Mouse (Mus musculus) urinary bladder, postnatal 25 days (tissue): Measurements from ENCODE around the gene Slc22a23.

ENCODE experiments used
- DNase-seq: peaks from one replicate; pipeline ENCODE4 v3.0.0; 2022; ENCODE audit warnings: low spot score

Gene Slc22a23

DNA sequence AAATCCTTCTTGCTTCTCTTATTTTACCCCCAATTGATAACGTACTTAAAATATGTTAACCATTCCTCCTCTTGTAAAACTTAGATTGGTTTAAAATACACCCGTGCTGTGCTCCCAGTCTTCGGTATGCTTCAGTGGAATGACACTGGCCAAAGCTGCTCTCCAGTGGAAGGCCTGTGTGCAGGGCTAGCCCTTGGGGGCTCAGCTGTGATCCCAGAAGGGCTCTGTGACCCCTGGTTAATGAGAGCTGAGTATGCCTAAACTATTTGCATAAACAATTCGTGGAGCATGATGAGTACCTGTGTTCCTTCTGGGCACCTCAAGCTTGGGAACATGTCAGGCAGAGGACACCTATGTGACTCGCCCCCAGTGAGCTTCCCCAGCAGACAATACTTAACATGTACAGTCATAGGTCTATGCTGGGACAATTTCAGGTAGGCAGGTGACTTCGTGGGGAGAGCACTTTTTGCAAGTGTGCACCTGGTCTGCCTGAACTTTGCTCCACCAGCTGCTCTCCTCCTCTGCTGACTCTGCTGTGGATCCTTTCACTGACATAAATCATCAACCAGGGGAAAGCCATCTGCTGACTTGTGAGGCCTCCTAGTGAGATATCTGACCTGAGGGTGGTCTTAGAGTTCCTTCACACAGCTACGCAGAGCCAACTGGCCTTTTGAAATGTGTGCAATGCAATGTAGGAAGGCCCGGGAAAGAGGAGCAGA lies 77.9 kb downstream of the Slc22a23 start:
- DNase-seq: no peak

DNA sequence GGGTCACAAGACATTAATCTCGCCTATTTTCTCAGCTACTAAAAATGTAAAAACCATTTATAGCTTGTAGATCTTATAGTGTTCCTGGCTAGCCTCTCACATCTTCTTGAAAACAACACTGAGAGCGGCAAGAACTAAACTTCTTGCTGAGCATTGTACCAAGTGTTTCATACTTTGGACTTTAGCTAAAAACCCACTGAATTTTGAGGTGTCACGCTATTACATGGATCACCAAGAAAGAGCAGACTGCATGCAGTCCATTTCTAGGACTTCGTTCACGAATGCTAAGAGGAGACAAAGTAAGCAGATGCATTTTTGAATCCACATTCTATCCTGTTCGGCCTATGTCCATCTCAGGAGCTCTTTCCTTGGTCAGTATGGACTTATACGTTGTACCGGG lies 78.9 kb downstream of the Slc22a23 start:
- no peak for DNase-seq

DNA sequence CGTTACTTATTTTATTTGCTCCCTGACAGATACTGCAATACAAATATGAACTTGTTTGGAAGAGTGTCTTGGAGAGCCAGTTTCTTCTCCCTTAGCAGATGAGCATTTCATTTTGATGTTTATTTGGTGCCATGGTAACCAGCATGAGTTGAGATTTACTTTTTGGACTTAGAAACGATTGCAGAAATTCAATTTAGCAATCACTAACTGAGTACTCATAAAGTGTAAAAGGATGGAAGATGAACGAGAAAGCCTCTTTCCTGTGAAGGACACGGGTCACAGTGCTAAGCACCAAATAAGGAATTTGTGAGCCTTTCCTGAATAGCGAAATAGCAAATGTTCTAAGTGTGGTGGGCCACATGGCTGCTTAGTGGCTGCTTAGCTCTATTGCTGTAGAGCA lies 79.4 kb downstream of the Slc22a23 start:
- no peak for DNase-seq

DNA sequence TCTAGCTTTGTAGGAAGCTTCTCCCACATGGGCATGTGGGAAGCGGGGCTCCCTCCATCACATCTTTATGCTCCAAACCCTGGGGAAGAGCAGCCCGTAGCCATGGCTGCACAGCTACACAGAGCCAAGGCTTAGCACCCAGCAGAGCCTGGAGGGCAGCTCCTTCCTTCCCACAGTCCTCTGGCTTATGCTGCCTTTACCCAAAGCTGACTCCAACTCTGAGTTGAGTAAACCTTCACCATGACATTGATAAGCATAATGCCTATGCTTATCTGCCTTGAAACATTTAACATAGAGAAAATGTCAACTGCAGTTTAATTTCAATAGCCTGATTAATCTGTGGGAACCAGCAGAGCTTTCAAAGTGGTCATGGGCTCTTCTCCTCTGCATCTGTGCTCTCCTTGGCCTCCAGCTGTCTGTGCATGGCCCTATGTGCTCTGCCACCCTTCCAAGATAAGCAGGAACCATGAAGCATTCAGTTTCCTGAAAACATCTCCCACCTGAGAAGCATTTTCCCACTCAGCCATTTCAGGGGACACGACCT lies 79.9 kb downstream of the Slc22a23 start:
- no peak for DNase-seq

DNA sequence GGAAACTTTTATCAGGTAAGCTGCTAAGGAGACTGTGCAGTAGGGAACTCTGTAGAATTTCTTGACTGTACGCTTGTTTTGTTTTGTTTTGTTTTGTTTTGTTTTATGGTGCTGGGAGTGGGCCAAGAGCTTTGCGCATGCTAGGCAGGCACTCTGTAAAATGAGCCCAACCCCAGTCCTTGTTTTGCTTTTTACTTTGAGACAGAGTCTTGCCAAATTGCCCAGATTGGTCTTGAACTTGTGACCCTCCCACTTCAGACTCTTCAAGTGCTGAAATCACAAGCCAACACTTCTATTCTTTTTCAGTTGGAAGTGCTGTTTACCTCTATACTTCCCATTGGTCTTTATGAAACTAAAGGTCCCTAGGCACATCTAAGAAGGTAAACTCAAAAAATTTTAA lies 80.5 kb downstream of the Slc22a23 start:
- no peak for DNase-seq

DNA sequence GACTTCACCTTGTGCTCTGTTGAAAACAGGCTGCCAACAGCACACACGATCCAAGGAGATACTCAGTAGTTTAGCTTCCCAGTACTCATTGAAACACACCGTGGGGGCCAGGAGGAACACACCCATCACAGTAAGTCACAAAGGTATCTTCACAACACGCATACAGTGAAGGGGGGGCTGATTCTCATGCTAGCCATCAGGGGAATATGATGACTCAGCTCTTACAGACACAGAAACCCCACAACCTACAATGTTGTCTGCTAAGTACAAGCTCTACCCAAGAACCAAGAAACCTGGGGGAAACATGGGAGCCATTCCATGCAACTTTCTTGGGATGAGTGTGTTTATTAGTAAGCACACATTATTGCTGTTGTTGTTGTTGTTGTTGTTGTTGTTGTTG lies 86.2 kb downstream of the Slc22a23 start:
- no peak for DNase-seq

DNA sequence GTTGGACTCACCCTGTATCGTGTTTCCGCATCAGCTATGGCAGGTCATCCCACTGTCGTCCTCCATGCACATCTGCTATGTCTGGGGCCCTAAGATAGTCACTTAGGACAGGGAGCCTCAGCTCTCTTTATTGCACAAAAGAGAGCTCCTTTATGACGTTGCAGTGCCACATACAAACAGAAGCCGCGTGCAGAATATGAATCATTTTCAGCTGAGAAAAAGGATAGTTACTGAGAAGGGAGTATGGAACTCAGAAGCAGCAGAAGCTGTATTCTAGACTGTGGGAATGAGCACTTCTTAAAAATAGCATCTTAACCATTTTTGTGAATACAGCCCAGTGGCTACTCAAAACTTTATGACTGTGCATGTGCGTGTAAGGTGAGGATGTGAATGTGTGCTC lies 87.8 kb downstream of the Slc22a23 start:
- DNase-seq: no peak

DNA sequence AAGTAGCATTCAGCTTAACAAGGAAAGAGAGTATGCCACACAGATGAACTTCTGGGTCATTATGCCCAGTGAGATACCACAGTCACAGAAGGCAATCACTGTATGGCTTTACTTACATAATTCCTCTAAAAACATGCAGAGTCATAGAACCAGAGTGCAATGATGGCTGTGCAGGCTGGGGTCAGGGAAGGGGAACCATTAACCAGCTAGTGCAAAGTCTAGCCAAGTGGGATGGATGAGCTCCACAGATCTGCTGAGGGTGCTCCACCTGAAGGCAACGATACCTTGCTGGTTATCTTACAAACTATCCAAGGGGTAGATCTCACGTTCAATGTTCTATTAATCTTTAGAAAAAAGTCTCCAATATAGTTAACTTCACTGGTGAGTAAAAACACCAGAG lies 88.3 kb downstream of the Slc22a23 start:
- no peak for DNase-seq

DNA sequence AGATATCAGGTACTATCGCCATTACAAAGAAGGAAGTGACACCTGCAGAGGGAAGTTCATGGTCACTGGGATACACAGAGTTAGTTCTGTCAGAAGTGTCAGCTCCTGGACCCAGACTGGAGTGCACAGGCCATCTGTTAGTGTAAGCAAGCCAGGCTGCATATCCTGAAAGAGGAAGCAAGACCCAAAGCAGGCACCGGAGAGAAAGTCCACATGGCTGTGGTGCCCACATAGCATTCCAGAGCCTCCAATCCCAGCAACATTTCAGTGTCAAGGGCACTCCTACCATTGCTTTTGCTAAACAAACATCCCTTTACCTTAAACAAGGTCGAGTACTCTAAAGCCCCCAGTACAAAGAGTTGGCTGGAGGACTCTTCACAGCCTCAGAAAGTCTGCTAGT lies 89.7 kb downstream of the Slc22a23 start:
- DNase-seq: no peak

DNA sequence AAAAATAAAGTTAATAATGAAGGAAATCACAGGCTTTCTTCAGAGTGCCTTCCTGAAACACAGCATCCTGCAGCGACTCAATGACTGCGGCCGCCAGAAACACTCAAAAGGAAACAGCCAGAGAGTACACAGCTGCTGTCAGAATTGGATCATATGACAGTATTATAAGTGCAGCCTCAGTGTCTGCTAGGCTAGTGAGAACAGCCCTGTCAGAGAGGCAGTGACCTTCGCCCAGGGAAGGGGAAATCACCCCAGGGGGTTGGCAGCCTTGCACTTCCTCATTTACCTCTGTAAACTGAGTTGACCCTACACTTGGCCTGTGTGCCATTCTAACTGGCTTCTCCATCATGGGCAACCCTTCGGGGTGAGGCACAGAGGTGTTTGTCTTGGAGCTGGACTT lies 90.3 kb downstream of the Slc22a23 start:
- DNase-seq: no peak

DNA sequence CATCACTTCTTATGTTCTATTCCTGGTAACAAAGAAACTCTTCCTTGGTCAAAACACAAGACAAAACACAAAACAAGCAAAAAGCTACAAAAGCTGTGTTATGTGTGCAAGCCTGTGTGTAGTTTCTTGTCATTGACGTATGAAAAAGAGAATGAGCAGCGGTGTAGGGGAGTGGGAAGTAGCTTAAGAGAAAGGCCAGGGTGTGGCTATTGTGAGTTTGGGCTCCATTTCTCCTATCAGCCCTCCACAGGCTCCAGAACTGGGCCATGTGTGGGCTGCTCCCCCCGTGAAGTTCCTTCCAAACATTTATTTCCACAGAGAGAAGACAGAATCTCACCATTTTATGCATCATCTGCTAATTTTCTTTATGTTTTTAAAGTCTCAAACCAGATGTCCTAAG lies 91.2 kb downstream of the Slc22a23 start:
- no peak for DNase-seq

DNA sequence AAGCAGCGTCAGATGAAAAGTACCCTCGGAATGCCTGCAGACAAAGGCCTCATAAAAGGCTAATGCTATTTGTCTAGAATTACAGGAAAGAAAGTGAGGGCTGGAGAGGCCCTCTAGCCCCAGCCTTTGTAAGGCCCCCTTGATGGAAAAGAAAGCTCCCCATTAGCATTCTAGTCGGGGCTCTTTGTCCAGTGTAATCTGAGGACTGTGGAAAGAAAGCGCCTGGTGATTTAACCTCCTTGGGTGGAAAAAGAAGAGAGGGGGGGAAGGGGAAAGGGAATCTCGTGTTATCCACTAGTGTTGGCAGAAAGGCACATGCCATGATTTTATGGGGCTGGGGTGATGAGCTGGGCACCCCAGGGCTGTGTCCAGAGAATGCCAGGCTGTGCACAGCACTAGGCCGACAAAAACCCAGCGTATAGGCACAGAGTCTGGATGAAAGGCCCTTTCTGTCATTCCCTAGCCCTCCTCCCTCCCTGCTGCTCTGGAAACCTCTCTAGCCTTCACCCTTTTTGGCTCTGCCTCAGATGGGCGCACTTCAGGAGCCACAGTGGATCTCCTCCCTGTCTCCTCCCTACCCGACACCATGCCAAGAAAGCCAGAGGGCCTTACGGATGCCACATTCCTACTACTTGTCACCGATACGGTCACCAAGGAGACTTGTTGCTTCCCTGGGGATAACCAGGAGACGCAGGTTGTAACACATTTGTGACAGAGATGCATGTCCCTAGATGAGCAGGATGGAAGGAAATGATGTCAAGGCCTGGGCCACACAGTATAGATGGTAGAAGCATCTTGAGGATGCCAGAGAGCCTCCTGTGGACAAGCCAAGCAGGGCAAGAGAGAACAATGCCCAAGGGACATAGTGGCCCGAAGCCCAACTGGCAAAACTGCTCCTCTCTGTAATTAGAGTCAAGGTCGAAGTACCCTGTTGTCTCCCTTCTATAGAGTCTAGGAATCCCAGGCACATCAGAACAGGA lies 95.8 kb downstream of the Slc22a23 start:
- DNase-seq: no peak

DNA sequence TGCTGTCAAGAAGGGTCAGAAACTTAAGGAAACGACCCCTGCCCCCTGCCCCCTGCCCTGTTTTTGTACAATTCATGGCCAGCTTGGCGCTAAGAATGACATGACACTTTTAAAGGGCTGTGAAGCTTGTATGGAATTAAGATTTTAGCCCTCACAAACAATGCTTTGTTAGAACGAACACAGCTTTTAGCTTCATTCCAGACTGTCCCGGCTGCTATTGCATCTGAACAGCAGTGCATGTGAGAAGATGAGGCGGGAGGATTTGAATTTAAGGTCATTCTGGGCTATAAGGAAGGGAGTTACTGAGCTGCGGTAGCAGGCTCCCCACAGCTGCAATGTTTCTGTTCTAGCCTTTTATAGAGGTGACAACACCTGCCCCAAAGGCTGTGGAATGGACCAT lies 96.9 kb downstream of the Slc22a23 start:
- no peak for DNase-seq

DNA sequence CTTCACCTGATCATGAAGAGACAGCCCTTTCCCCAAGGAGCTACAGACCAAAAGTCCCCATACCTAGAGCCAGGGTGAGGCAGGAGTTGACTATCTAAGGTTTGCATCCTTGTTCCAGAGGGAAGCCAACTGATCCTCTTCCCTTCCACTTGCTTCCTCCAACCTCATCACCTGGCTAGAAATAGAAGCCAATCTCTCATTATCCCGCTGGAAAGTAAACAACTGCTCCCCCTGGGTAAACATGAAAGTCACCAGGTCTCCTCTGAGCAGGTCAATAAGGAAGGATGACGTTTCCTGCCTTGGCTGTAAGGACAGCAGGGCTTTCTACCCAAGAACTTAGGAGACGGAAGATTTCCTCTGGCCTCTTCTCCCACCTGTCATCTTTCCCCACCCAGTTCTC lies 98.2 kb downstream of the Slc22a23 start:
- no peak for DNase-seq

DNA sequence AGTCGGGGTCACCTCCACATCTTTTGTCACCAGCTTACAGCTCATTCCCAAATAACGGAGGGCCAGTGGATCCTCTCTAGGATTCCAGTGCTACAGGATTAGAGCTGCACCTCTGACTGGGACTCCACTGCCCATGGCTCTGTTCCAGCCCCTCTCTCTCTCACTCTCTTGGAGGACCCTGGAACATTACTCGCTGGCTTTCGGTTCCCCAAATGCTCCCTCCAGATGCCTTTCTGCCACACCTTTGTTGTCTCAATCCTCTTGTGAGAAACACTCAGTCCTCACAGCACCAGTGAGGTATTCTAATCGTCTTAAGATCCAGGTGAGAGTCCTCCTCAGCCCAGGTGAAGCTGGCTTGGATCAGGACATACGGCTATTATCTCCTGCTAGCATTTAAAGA lies 99.8 kb downstream of the Slc22a23 start:
- DNase-seq: no peak

DNA sequence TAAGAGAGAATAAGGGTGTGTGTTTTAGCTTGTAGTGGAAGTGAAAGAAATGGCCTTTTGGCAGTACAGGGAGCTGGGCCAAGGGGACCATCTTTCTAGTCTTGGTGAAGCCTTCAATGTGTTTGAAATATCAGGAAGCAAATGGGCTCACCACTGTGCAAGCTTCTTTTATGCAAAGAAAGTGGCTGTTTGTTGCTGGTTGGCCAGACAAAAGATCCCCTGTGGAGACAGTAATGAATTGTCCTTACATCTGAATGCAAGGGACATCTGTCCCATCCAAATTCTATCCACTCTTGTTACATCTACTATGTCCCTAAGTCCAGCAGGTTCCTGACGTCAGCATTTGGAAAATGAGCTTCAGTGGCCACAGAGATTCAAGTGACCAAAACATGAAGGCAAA lies 100.8 kb downstream of the Slc22a23 start:
- DNase-seq: no peak

DNA sequence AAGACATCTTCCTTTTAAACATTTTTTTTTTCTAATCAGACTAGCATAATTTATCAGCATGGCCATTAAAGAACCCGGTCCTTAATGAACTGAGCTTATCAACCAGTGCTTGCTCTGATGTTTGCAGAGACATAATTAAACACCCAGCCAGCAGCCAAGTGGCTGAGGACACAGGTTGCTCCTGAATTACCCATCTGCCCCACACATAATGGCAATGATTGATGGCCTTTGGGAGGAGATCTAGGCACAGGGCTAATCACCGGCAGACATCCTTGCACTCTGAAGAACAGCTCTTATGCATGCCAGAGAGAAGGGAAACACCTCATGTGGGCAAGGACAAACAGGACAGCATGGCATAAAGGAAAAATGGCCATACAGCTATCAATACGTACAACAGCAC lies 102.8 kb downstream of the Slc22a23 start:
- DNase-seq: no peak

DNA sequence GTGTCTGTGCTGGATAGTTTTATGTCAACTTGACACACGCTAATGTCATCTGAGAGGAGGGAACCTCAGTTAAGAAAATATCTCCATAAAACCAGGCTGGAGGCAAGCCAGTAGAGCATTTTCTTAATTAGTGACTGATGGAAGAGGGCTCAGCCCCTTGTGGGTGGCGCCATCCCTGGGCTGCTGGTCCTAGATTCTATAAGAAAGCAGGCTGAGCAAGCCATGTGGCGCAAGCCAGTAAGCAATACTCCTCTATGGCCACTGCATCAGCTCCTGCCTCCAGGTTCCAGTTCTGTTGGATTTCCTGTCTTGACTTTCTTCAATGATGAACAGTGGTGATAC lies 104.9 kb downstream of the Slc22a23 start:
- no peak for DNase-seq

DNA sequence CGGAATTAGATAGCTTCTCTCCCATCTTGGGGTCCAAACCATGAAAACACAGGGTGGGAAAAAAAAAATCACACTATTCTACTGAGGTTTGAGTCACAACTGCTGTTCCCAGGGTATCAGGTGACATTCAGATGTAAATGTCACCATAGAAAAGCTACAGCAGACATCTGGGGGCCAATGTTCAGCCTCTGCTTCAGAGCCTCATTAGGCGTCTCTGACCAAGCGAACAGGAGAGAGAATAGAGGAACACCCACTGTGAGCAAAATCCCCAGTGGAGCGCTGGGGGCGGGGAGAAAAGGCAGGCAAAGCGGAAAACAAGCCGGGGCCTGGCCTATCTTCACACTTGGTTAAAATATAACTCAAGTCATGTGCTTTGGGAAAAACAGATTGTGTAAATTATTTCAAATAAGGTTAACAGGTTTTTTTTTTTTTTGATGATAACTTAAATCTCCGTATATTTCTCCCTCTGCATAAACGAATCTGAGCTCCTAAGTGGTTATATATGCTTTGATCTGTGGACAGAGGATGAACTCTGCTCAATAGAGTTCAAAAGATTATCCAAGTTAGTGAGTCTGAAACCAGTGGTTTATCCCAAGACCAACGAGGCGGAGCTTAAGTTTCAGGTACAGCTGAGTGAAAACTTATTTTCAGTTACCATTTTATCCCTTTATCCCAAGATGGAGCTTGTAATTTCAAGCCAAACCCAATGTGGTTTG lies 105.5 kb downstream of the Slc22a23 start:
- DNase-seq: no peak

DNA sequence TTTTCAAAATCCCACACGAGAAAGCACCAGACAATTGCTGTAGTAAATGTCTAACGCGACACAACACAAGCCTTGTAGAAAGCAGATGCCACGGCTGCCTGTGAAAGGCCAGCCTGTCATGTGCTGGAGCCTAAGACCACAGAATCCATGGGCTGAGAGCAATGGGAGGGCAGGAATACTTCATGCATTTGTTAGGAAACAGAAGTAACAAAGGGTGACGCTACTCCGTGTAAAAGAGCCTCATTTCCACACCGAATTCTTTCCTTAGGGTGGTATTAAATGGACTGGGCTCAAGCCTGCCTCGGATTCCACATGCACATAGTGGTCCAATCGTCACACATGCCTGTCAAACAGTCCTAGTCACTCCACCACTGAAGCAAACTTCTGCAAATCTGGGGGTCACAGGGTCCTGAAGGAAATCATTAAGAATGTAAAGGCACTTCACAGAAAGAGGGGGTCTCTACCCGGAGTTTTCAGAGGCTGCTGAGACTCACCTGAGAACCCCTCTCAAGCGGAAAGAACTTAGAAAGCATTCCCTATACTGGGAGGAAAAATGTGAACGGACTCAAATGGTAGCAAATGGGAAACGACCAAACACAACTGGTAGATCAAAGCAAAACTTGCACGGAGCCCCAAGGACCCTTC lies 106.2 kb downstream of the Slc22a23 start:
- DNase-seq: no peak

DNA sequence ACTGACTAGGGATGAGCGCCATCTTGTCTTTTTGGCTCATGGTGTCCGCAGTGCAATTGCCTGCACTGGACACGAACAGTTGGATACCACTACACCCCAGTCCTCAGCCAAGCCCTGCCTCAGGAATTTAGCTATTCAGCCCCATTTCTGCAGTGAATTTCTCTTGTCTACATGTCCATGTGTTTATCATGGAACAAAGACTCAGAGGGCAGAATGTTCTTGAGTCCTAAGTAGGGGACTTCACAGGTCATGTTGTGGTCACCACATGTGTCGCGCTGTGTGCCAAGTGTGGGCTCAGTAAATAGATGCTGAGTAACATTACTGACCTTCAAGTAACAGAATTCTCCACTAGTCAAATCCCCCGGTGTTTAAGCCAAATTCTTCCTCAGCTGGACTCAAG lies 109.9 kb downstream of the Slc22a23 start:
- DNase-seq: no peak

DNA sequence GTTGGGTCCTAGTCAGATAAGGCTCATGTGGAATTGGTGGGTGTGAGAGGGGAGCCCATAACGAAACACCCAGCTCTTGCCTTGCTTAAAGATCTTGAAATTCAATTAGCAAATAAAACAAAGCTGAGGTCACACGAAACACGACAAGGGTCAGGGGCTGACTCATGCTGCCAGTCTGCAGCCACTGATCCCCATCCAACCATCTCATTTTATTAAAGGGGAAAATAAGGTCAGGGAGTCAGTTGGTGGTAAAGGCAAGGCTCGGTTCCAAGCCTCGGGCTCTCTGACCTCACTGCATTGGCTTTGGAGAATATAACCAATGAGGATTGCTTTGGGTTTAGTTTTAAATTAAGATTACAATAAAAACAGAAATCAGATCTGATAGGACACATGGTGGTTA lies 110.5 kb downstream of the Slc22a23 start:
- DNase-seq: no peak
